Mouse (Mus musculus) ES-E14 (cell line): ENCODE data around the gene Dpp4. TPM values are rescaled to one million over a fixed set of nuclear protein-coding genes. Genes with fewer than 3 reads are reported as not detected.

ENCODE experiments used
- DNase-seq: peaks from one replicate; pipeline ENCODE4 v3.0.0-alpha.2; 2013; ENCODE audit warnings: low read depth, low spot score
- H3K27ac ChIP-seq: 2 replicates; pipeline ENCODE4 v1.5.1; 2012; ENCODE audit warnings: low read depth, mild to moderate bottlenecking, low read length, moderate library complexity, mixed read lengths; ENCODE audit not compliant: poor library complexity, insufficient read depth, severe bottlenecking
- H3K36me3 ChIP-seq: 2 replicates; pipeline ENCODE4 v1.6.1; 2012; ENCODE audit warnings: mild to moderate bottlenecking, low read length, moderate library complexity, mixed read lengths; ENCODE audit not compliant: control insufficient read depth, poor library complexity, insufficient read depth, severe bottlenecking
- H3K4me1 ChIP-seq, 2 experiments: fragments of 150-350 bp in 1 of 2; sonication (generic) in 1 of 2; 2 replicates each; pipeline ENCODE4 v1.6.1; 2012; ENCODE audit warnings: low read length in 2 of 2, mild to moderate bottlenecking in 1 of 2, mixed read lengths in 1 of 2; ENCODE audit not compliant: control insufficient read depth in 2 of 2, insufficient read depth in 2 of 2, poor library complexity in 1 of 2
- H3K4me3 ChIP-seq, 2 experiments: fragments of 150-350 bp in 1 of 2; sonication (generic) in 1 of 2; 2 replicates each; pipeline ENCODE4 v1.5.1; 2012; ENCODE audit warnings: low read length in 2 of 2, low read depth in 1 of 2, mild to moderate bottlenecking in 1 of 2, mixed read lengths in 1 of 2; ENCODE audit not compliant: insufficient read depth in 1 of 2, poor library complexity in 1 of 2, severe bottlenecking in 1 of 2
- H3K9ac ChIP-seq: 2 replicates; pipeline ENCODE4 v1.6.1; 2012; ENCODE audit warnings: low read depth, mild to moderate bottlenecking, low read length, mixed read lengths; ENCODE audit not compliant: poor library complexity, insufficient read depth, severe bottlenecking
- H3K9me3 ChIP-seq: fragments of 150-350 bp; sonication (generic); 2 replicates; pipeline ENCODE4 v1.6.1; 2012; ENCODE audit warnings: low read depth, mild to moderate bottlenecking, low read length; ENCODE audit not compliant: control insufficient read depth, insufficient read depth
- CHD2 ChIP-seq: IDR thresholded peaks from 2 replicates; pipeline ENCODE4 v1.6.1; 2014; ENCODE audit warnings: mild to moderate bottlenecking, low read depth, low read length, inconsistent platforms
- HCFC1 ChIP-seq: IDR thresholded peaks from 2 replicates; pipeline ENCODE4 v1.6.1; 2012; ENCODE audit warnings: low read length, inconsistent platforms, borderline replicate concordance; ENCODE audit not compliant: insufficient read depth
- MAFK ChIP-seq: IDR thresholded peaks from 2 replicates; pipeline ENCODE4 v1.6.1; 2014; ENCODE audit warnings: mild to moderate bottlenecking, low read depth, low read length, inconsistent platforms; ENCODE audit not compliant: insufficient read depth
- ZC3H11A ChIP-seq: IDR thresholded peaks from 2 replicates; pipeline ENCODE4 v1.6.1; 2012; ENCODE audit warnings: low read depth, mild to moderate bottlenecking, inconsistent platforms, low read length, borderline replicate concordance
- ZNF384 ChIP-seq: IDR thresholded peaks from 2 replicates; pipeline ENCODE4 v1.6.1; 2012; ENCODE audit warnings: low read depth, low read length, inconsistent platforms
- in situ Hi-C, 2 experiments: fragments of 600-800 bp; cut with MboI; formaldehyde crosslinking; loops; one replicate each; pipeline ENCODE4 v1.15.1; 2025; ENCODE audit warnings: low sequenced_read_pairs in 2 of 2, inconsistent platforms in 1 of 2; ENCODE audit not compliant: unreplicated experiment in 2 of 2
- total RNA-seq: library from RNA; depleted of rRNA; stranded (reverse); fragments of 300-350 nt; gene quantifications from 2 replicates; pipeline ENCODE4 v1.2.3, GENCODE M21; 2012

Dpp4 gene
- total RNA-seq, 1 experiment = 24.7 TPM

DNA sequence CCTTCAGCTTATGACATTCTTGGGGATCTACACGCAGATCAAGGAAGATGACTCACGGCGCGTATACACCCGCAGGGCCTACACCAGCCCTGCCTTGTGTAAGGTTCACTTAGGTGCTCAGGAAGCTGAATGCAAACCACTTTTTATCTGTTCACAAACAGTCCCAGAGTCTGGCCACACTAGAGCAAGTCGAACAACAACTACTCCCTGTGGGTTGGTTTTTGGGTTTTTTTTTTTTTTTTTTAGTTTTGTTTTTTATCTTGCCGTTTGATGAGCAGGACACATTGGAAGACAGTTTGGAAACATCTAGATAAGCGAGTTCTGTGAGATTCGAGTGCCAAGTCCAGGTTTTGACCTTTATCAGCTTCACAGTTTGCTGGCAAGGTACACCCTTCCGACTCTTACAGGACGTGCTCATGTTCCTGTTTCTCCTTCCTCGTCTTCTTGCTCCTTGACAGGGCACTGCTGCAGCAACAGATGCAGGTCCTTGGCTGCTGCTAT, 21.0 kb downstream of the Dpp4 start:
- no peaks in the 10 kb centered on the region for H3K9me3 ChIP-seq
- no peak for DNase-seq
- TF ChIP-seq CHD2 = no peak
- no peak for TF ChIP-seq HCFC1
- no peak for TF ChIP-seq MAFK
- no peak for TF ChIP-seq ZC3H11A
- no peaks in the 10 kb centered on the region; the same call in 1 of the 2 replicates for H3K36me3 ChIP-seq
- no peak overlapping the region for H3K27ac ChIP-seq
- no peak overlapping the region for H3K4me3 ChIP-seq
- H3K4me1 ChIP-seq = no peaks in the 10 kb centered on the region
- no peak overlapping the region for H3K9ac ChIP-seq
- in situ Hi-C loops = no loop called here

DNA sequence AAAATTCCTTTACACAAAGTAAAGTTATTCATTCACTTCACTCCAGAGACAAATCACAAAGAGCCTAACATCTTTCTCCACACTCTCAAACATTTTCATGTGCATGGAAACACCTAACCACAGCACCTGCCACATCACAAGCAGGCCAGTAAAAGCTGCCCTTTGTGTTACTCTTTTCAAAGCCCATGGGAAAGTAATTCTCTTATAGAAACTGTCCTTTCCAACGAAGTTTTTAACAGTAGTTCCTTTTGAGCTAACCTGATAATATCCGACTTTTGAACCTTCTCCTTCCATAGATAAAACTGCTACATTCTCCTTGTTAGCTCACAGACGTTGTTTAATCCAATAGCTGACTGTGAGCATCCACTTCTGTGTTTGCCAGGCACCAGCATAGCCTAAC, 21.7 kb downstream of the Dpp4 start:
- H3K27ac ChIP-seq = no peak overlapping the region
- H3K9ac ChIP-seq = no peak overlapping the region
- H3K4me1 ChIP-seq = no peaks in the 10 kb centered on the region
- no peaks in the 10 kb centered on the region; the same call in 1 of the 2 replicates for H3K36me3 ChIP-seq
- in situ Hi-C loops = no loop called here
- no peak for DNase-seq
- no peak for TF ChIP-seq MAFK
- TF ChIP-seq HCFC1 = no peak
- no peak for TF ChIP-seq ZC3H11A
- no peak for TF ChIP-seq CHD2
- no peak overlapping the region for H3K4me3 ChIP-seq
- no peaks in the 10 kb centered on the region for H3K9me3 ChIP-seq

- no peaks in the 10 kb centered on the region for H3K4me1 ChIP-seq
- H3K9ac ChIP-seq = no peak overlapping the region
- no peaks in the 10 kb centered on the region for H3K9me3 ChIP-seq
- H3K27ac ChIP-seq = no peak overlapping the region
- no peak for DNase-seq
- H3K36me3 ChIP-seq = no peaks in the 10 kb centered on the region; the same call in 1 of the 2 replicates
- TF ChIP-seq ZC3H11A = no peak
- TF ChIP-seq ZNF384 = no peak
- no peak for TF ChIP-seq MAFK
- TF ChIP-seq CHD2 = no peak
- TF ChIP-seq HCFC1 = no peak
- H3K4me3 ChIP-seq = no peak overlapping the region
- in situ Hi-C loops = no loop called here
Measured at GRCm38 (mm10) chr2:62388841-62389240, 23.2 kb downstream of the Dpp4 start.

GRCm38 (mm10) chr2:62383196-62383595, 28.8 kb downstream of the Dpp4 start:
- no peaks in the 10 kb centered on the region for H3K9me3 ChIP-seq
- no peak overlapping the region for H3K27ac ChIP-seq
- in situ Hi-C loops = no loop called here
- no peaks in the 10 kb centered on the region for H3K4me1 ChIP-seq
- no peak overlapping the region for H3K9ac ChIP-seq
- DNase-seq = no peak
- TF ChIP-seq CHD2 (no peak), HCFC1 (no peak), ZC3H11A (no peak), MAFK (no peak), ZNF384 (no peak)
- no peak overlapping the region for H3K4me3 ChIP-seq
- peaks cover 2% of the 10 kb centered on the region; the same call in 1 of the 2 replicates for H3K36me3 ChIP-seq

- Histone ChIP-seq H3K9ac (no peak overlapping the region), H3K4me1 (no peaks in the 10 kb centered on the region), H3K9me3 (no peaks in the 10 kb centered on the region), H3K36me3 (peaks cover 2% of the 10 kb centered on the region; the same call in 1 of the 2 replicates), H3K27ac (no peak overlapping the region), H3K4me3 (no peak overlapping the region)
- DNase-seq = no peak
- TF ChIP-seq HCFC1 (no peak), MAFK (no peak), ZC3H11A (no peak), CHD2 (no peak), ZNF384 (no peak)
- in situ Hi-C loops = no loop called here
Measured at GRCm38 (mm10) chr2:62382440-62382839, 29.6 kb downstream of the Dpp4 start.
